Mouse (Mus musculus): ENCODE data around the gene Lad1.

- TF ChIP-seq MAX (IDR thresholded peaks at IDR 0.05) (no peak), CTCF (IDR thresholded peaks at IDR 0.05; ENCODE audit: control insufficient read depth, insufficient read depth, insufficient read length) (no peak)
Measured at GRCm38 (mm10) chr1:135834983-135835382, 16.6 kb downstream of the Lad1 start.
